Mouse (Mus musculus) 3T3-L1 (cell line): ENCODE measurements around the gene Gm28827.
"Not testable (repeated sequence)": the region's sequence is repeated elsewhere in the genome, so short reads cannot be mapped to it uniquely, and the experiment has no call there.

ENCODE experiments used
- DNase-seq: peaks from one replicate; pipeline ENCODE4 v3.0.0-alpha.2; 2015; ENCODE audit warnings: low read depth, low spot score

Gm28827 gene

GRCm38 (mm10) chrY:83030647-83031046, at the start of gene Gm28827:
Gene Gm28827 (plus strand): TSS chrY:83030947.
- not testable (repeated sequence) for DNase-seq
